Mouse (Mus musculus) liver, adult 2 months (tissue): ENCODE measurements around the gene Slc25a42.

ENCODE experiments used
- CTCF ChIP-seq: fragments of 200-500 bp; IDR thresholded peaks from 2 replicates; pipeline ENCODE4 v1.5.1; 2011; ENCODE audit warnings: low read depth, low read length, control low read depth
- POLR2A ChIP-seq: fragments of 200-500 bp; IDR thresholded peaks from 2 replicates; pipeline ENCODE4 v1.6.1; 2011; ENCODE audit warnings: low read length, control low read depth; ENCODE audit not compliant: insufficient read depth; ENCODE audit errors: extremely low read depth

GRCm38 (mm10) chr8:70220911-70221310, 8.8 kb upstream of the Slc25a42 start:
- TF ChIP-seq CTCF (no peak), POLR2A (no peak)
